Mouse (Mus musculus): Measurements from ENCODE around the gene Tsfm.

DNA sequence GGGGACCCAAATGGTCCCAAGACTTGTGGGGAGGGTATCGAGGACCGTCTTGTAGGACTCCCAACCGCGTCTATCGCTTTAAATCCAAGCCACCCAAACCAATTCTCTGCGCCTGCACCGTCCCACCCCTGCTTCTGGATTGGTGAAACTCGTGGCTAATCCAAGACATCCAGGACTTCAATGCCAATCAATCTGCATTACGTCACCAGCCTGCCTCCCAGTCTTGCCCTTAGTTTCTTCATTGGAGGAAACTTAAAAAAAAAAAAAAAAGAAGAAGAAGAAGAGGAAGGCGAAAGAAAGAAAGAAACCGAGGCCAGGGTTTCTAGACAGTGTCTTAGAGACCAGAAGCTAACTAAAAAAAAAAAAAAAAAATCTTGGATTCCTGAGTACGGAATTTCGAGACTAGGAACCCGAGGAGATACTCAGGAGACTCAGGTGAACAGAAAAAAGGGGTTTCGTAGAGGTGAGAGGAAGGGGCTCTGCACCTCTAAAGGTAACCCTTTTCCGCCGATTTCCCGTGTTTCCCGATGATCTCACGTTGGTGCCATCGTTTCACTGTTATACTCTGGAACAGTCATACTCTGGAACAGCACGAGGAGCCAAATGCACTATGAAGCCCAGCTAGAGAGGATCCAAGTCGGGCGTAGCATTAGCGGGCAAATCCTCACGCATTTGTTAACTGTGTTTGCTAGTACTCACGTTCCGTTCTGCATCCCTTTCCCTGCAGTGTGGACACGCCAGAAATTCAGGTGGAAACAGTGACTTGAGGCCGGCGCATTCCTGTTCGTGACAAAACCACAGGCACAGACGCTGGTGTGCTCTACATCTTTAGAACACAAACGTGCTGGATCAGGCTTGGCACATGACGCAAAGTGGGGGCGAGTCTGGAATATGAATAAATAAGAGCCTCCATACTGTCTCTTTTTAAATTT lies 39.8 kb upstream of the Tsfm start, which contains the start of gene Tspan31:
- TF ChIP-seq CTCF (IDR thresholded peaks at IDR 0.05; ENCODE audit: borderline replicate concordance, control insufficient read depth, extremely low read depth, insufficient read depth, low read length, poor library complexity) (no peak), POLR2A (IDR thresholded peaks at IDR 0.05; ENCODE audit: control insufficient read depth, extremely low read depth, insufficient read depth, low read length, poor library complexity) (no peak)
